Mouse (Mus musculus) limb, embryonic 10.5 days (tissue): ENCODE results near the gene Hus1b. TPM values are rescaled to one million over a fixed set of nuclear protein-coding genes. Genes with fewer than 3 reads are reported as not detected.

ENCODE experiments used
- DNase-seq: peaks from one replicate; pipeline ENCODE4 v3.0.0-alpha.2; 2017; ENCODE audit warnings: low spot score
- H3K27ac ChIP-seq: fragments of 300-500 bp; sonication (generic); 2 replicates; pipeline ENCODE4 v1.5.1; 2016; ENCODE audit warnings: mild to moderate bottlenecking
- H3K27me3 ChIP-seq: fragments of 300-500 bp; sonication (generic); 2 replicates; pipeline ENCODE4 v1.6.1; 2016; ENCODE audit warnings: low read depth, mild to moderate bottlenecking; ENCODE audit not compliant: poor library complexity, severe bottlenecking
- H3K36me3 ChIP-seq: fragments of 300-500 bp; sonication (generic); 2 replicates; pipeline ENCODE4 v1.6.1; 2016; ENCODE audit warnings: mild to moderate bottlenecking, moderate library complexity
- H3K4me1 ChIP-seq: fragments of 300-500 bp; sonication (generic); 2 replicates; pipeline ENCODE4 v1.6.1; 2016
- H3K4me3 ChIP-seq: fragments of 300-500 bp; sonication (generic); 2 replicates; pipeline ENCODE4 v1.5.1; 2016; ENCODE audit warnings: mild to moderate bottlenecking, moderate library complexity
- H3K9me3 ChIP-seq: fragments of 300-500 bp; sonication (generic); replicated peaks from 2 replicates; pipeline ENCODE4 v1.6.1; 2016; ENCODE audit warnings: mild to moderate bottlenecking
- WGBS: fragments of 180-500 bp; shearing (Covaris S2); methylation state at CpG from one replicate; pipeline ENCODE4 v1.1.7; 2016; 5-methylcytosine and 5-hydroxymethylcytosine counted together
- polyA plus RNA-seq: library from polyadenylated mRNA; unstranded; fragments of >200 nt; fragmentation: Nextera tagmentation; extraction: Ambion mirVana; gene quantifications from 2 replicates; pipeline ENCODE4 v1.2.1, GENCODE M21; 2016

Gene Hus1b
- 0.13 TPM in 1 of 2 replicates, not detected in the other for polyA plus RNA-seq

DNA sequence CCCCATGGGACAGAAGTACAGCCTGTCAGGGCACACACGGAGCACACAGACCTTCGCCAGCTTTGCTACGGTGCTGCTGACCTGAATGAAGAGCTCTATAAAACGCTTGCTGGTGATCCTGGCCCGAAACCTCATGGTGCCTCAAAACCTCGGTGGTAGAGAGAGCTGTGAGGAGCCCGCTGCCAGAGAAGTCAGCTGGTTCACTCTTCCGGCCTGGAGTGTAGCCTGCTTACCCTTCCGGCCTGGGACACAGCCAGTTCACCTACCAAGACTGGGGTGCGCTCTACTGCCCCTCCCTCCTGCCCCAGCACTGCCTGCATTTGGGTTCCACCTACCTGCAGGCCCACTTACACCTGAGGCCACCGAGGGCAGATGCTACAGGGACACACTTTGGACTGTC, at the start of gene Hus1b:
TSS of gene Hus1b (minus strand) at position 220 of the 400 bp plus-strand sequence.
- no peaks in the 10 kb centered on the region for H3K4me1 ChIP-seq
- no peaks in the 10 kb centered on the region for H3K9me3 ChIP-seq
- no peak within 1 kb of the TSS for H3K4me3 ChIP-seq
- no peak within 1 kb of the TSS for H3K27ac ChIP-seq
- no peaks in the 10 kb centered on the region for H3K27me3 ChIP-seq
- 0 out of 2 replicates have a peak, but pooled peaks cover 7% of the 10 kb centered on the region for H3K36me3 ChIP-seq
- WGBS, result 93% methylated on average over 11 of the region's 11 CpGs
- no peak for DNase-seq

- 0 out of 2 replicates have a peak, but pooled peaks cover 15% of the 10 kb centered on the region for H3K27me3 ChIP-seq
- no peaks in the 10 kb centered on the region for H3K9me3 ChIP-seq
- no peaks in the 10 kb centered on the region for H3K4me1 ChIP-seq
- no peak for DNase-seq
- H3K36me3 ChIP-seq, result no peaks in the 10 kb centered on the region
- no peak overlapping the region for H3K4me3 ChIP-seq
- WGBS, result 75% methylated on average over 6 of the region's 6 CpGs
- H3K27ac ChIP-seq, result no peak overlapping the region
Measured at GRCm38 (mm10) chr13:30994249-30994858, 46.8 kb upstream of the Hus1b start.

DNA sequence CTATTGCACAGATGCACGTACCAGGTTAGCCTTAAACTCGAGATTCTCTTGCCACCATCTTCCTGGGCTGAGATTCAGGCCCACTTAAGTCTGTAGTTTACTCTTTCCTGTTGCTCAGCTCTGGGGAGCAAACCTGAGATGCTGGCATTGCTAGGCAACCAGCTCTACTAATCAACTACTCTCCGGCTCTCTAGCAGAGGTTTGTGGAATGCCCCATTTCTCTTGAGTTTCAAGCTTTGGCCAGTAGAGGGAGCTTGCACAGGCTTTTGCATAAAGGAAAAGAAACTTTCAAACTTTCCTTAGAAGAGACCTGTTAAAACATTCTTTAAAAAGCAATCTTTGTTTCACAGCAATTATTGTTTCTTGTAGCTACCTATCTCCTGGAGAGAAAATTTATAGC, 46.3 kb upstream of the Hus1b start:
- 34% methylated on average over 3 of the region's 3 CpGs for WGBS
- Histone ChIP-seq H3K27me3 (0 out of 2 replicates have a peak, but pooled peaks cover 15% of the 10 kb centered on the region), H3K27ac (no peak overlapping the region), H3K9me3 (no peaks in the 10 kb centered on the region), H3K4me3 (no peak overlapping the region), H3K4me1 (no peaks in the 10 kb centered on the region), H3K36me3 (no peaks in the 10 kb centered on the region)
- peak; percentile 47 for DNase-seq

GRCm38 (mm10) chr13:30990233-30990632, 42.7 kb upstream of the Hus1b start:
- Histone ChIP-seq H3K9me3 (no peaks in the 10 kb centered on the region), H3K27me3 (peaks cover 44% of the 10 kb centered on the region), H3K27ac (no peak overlapping the region), H3K36me3 (no peaks in the 10 kb centered on the region), H3K4me3 (no peak overlapping the region), H3K4me1 (peaks cover 11% of the 10 kb centered on the region)
- WGBS, result 77% methylated on average over 9 of the region's 9 CpGs
- no peak for DNase-seq

DNA sequence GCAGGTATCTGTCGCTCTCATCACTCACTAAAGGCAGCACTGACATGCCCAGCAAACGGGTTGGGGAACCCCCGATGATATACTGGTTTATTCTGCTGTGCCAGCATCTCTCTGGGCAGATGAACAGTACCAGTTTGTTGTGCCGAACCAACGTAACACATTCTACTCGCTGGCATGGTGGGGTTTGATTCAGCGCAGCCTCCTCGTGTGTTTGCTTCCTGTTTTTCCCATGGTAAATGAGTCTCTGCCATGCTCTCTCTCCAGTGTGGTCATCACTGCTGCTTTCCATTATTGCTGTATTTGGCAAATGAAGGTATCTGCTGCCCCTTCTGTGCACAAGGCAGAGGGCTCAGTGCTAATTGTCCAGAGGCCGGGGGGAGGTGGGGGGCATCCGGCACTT, 42.2 kb upstream of the Hus1b start:
- Histone ChIP-seq H3K36me3 (no peaks in the 10 kb centered on the region), H3K9me3 (no peaks in the 10 kb centered on the region), H3K4me3 (no peak overlapping the region), H3K27ac (no peak overlapping the region), H3K27me3 (peaks cover 45% of the 10 kb centered on the region), H3K4me1 (peaks cover 13% of the 10 kb centered on the region)
- no peak for DNase-seq
- 92% methylated on average over 10 of the region's 10 CpGs for WGBS

- 89% methylated on average over 2 of the region's 2 CpGs for WGBS
- H3K36me3 ChIP-seq, result no peaks in the 10 kb centered on the region
- H3K27ac ChIP-seq, result no peak overlapping the region
- DNase-seq, result no peak
- H3K9me3 ChIP-seq, result no peaks in the 10 kb centered on the region
- H3K4me3 ChIP-seq, result no peak overlapping the region
- peaks cover 46% of the 10 kb centered on the region for H3K27me3 ChIP-seq
- peaks cover 13% of the 10 kb centered on the region for H3K4me1 ChIP-seq
Measured at GRCm38 (mm10) chr13:30987686-30988085, 40.1 kb upstream of the Hus1b start.

GRCm38 (mm10) chr13:30986934-30987455, 39.4 kb upstream of the Hus1b start:
- Histone ChIP-seq H3K27ac (no peak overlapping the region), H3K36me3 (no peaks in the 10 kb centered on the region), H3K27me3 (peaks cover 46% of the 10 kb centered on the region), H3K9me3 (no peaks in the 10 kb centered on the region), H3K4me1 (peaks cover 13% of the 10 kb centered on the region), H3K4me3 (no peak overlapping the region)
- no peak for DNase-seq
- 81% methylated on average over 10 of the region's 10 CpGs for WGBS

DNA sequence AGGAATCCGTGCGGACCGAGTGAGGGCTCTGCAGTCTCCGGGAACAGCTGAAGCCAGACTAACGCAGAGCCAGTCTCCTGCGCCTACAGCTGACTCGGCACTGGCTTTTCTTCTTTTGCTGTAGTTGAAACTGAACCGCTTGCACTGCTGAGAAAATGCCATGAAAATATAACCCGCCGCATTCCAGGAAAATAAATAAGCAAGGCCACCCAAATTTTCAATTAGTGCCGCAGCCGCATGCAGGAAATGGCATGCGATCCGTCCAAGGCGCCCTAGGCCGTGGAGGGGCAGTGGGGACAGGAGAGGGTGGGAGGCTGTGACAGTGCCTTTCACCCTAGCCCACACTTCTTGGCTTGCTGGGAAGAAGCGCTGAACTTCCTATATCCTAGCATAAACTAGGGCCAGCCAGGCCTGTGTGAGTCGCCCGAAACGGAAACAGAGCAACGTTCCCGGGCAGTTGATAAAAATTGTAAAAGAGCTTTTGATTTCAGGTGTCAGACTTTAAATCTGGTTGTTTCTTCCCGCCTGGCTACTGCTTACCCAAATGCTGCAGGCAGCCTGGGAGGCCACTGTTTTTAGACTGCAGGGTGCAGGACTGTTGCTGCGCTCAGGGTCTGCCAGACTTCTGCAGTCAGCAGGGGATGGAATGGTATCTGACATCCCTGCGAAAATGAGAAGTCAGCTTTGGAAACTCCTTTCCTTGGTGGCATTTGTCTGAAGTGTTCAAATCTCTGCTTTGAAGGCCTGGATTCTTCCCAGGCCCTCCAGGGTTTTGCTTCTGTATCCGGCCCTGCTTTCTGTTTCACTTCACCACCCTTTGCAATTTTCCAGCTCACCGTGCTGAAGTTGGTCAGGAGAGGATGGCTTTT, 38.3 kb upstream of the Hus1b start:
- Histone ChIP-seq H3K9me3 (no peaks in the 10 kb centered on the region), H3K4me3 (peak overlapping the region; percentile 49), H3K27me3 (peaks cover 41% of the 10 kb centered on the region), H3K27ac (no peak overlapping the region; the same call in 1 of the 2 replicates), H3K36me3 (no peaks in the 10 kb centered on the region), H3K4me1 (peaks cover 13% of the 10 kb centered on the region)
- DNase-seq, result peak; percentile 62
- 18% methylated on average over 27 of the region's 27 CpGs for WGBS

- 26% methylated on average over 13 of the region's 13 CpGs for WGBS
- no peak overlapping the region; the same call in 1 of the 2 replicates for H3K27ac ChIP-seq
- peaks cover 13% of the 10 kb centered on the region for H3K4me1 ChIP-seq
- no peaks in the 10 kb centered on the region for H3K36me3 ChIP-seq
- H3K9me3 ChIP-seq, result no peaks in the 10 kb centered on the region
- peaks cover 41% of the 10 kb centered on the region for H3K27me3 ChIP-seq
- DNase-seq, result no peak
- H3K4me3 ChIP-seq, result peak overlapping the region; percentile 49
Measured at GRCm38 (mm10) chr13:30985275-30985597, 37.7 kb upstream of the Hus1b start.

DNA sequence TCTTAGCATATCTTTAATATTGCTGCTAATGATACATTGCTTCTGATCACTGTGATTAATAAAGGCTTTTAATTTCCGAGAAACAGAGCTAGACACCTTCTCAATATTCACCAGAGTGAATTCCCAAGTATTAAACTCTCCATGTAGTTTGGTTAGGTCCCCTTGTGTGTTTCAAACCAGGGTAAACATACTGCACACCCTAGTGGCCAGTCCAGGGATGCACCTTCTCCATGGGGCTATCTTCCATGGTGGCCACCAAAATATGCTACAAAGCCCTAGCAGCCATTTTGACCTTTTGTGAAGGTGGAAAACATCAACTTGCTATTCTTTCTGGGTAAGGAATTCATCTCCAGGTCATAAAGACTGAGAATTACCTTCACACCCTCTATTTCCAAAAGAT, 34.1 kb upstream of the Hus1b start:
- peaks cover 13% of the 10 kb centered on the region for H3K4me1 ChIP-seq
- WGBS, result 71% methylated on average over 1 of the region's 1 CpGs
- no peak for DNase-seq
- H3K27me3 ChIP-seq, result peaks cover 17% of the 10 kb centered on the region
- H3K4me3 ChIP-seq, result no peak overlapping the region
- H3K36me3 ChIP-seq, result no peaks in the 10 kb centered on the region
- no peak overlapping the region for H3K27ac ChIP-seq
- no peaks in the 10 kb centered on the region for H3K9me3 ChIP-seq

- no peaks in the 10 kb centered on the region for H3K27me3 ChIP-seq
- no peak for DNase-seq
- no peak overlapping the region for H3K27ac ChIP-seq
- no peaks in the 10 kb centered on the region for H3K9me3 ChIP-seq
- H3K4me3 ChIP-seq, result no peak overlapping the region
- no peaks in the 10 kb centered on the region for H3K36me3 ChIP-seq
- H3K4me1 ChIP-seq, result peaks cover 7% of the 10 kb centered on the region; the same call in 1 of the 2 replicates
- 64% methylated on average over 4 of the region's 4 CpGs for WGBS
Measured at GRCm38 (mm10) chr13:30978224-30978623, 30.7 kb upstream of the Hus1b start.

GRCm38 (mm10) chr13:30976536-30977084, 29.1 kb upstream of the Hus1b start:
- Histone ChIP-seq H3K27me3 (no peaks in the 10 kb centered on the region), H3K4me3 (no peak overlapping the region), H3K27ac (no peak overlapping the region), H3K9me3 (no peaks in the 10 kb centered on the region), H3K4me1 (peaks cover 8% of the 10 kb centered on the region; the same call in 1 of the 2 replicates), H3K36me3 (no peaks in the 10 kb centered on the region)
- no peak for DNase-seq
- 64% methylated on average over 8 of the region's 8 CpGs for WGBS

DNA sequence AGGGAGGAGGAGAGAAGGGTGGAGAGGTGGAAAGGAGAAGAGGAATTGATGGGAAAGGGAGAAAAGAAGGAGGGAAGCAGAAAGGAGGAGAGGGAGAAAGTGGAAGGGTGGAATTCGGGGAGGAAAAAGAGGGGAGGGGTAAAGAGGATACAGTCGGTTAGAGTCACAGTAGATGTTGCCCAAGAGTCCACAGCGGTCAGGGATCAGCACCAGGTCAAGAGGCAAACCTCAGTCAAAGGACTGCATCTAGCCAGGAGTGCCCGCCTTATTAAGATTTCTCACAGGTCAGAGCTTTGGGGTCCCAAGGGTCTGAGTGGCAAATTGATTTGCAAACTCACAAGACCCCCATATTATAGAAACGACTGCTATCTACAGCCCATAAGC, 26.7 kb upstream of the Hus1b start:
- peak overlapping the region; percentile 94 for H3K27ac ChIP-seq
- no peaks in the 10 kb centered on the region for H3K36me3 ChIP-seq
- no peaks in the 10 kb centered on the region for H3K9me3 ChIP-seq
- WGBS, result 24% methylated on average over 5 of the region's 5 CpGs
- H3K4me3 ChIP-seq, result peak overlapping the region; percentile 89
- DNase-seq, result no peak
- H3K4me1 ChIP-seq, result peaks cover 13% of the 10 kb centered on the region; the same call in 1 of the 2 replicates
- H3K27me3 ChIP-seq, result no peaks in the 10 kb centered on the region
